Mouse (Mus musculus): ENCODE measurements around the gene Prox2. TPM values are rescaled to one million over a fixed set of nuclear protein-coding genes. Genes with fewer than 3 reads are reported as not detected.

Prox2 gene
- polyA plus RNA-seq, 1 experiment, result 0.60 TPM

GRCm38 (mm10) chr12:85126986-85127603 lies 16.5 kb upstream of the Prox2 start:
- TF ChIP-seq CTCF (IDR thresholded peaks at IDR 0.05; ENCODE audit: borderline replicate concordance, extremely low read depth, insufficient read depth, insufficient read length) (no peak), POLR2A (IDR thresholded peaks at IDR 0.05; ENCODE audit: borderline replicate concordance, extremely low read depth, insufficient read depth, insufficient read length, poor library complexity, severe bottlenecking) (no peak)
- DNase-seq (ENCODE audit: low read depth), result peak; percentile 49

GRCm38 (mm10) chr12:85124751-85125150 lies 14.2 kb upstream of the Prox2 start:
- DNase-seq (ENCODE audit: low read depth), result no peak
- TF ChIP-seq CTCF (IDR thresholded peaks at IDR 0.05; ENCODE audit: borderline replicate concordance, extremely low read depth, insufficient read depth, insufficient read length), result no peak
- no peak for TF ChIP-seq POLR2A (IDR thresholded peaks at IDR 0.05; ENCODE audit: borderline replicate concordance, extremely low read depth, insufficient read depth, insufficient read length, poor library complexity, severe bottlenecking)

GRCm38 (mm10) chr12:85123645-85124044 lies 13.1 kb upstream of the Prox2 start:
- DNase-seq (ENCODE audit: low read depth), result no peak

GRCm38 (mm10) chr12:85123108-85123530 lies 12.6 kb upstream of the Prox2 start:
- TF ChIP-seq POLR2A (IDR thresholded peaks at IDR 0.05; ENCODE audit: borderline replicate concordance, extremely low read depth, insufficient read depth, insufficient read length, poor library complexity, severe bottlenecking) (no peak), CTCF (IDR thresholded peaks at IDR 0.05; ENCODE audit: borderline replicate concordance, extremely low read depth, insufficient read depth, insufficient read length) (no peak)
- no peak for DNase-seq (ENCODE audit: low read depth)

More at GRCm38 (mm10) chr12:85123645-85124044, 13.1 kb upstream of the Prox2 start:
- TF ChIP-seq CTCF (IDR thresholded peaks at IDR 0.05; ENCODE audit: borderline replicate concordance, extremely low read depth, insufficient read depth, insufficient read length) (no peak), POLR2A (IDR thresholded peaks at IDR 0.05; ENCODE audit: borderline replicate concordance, extremely low read depth, insufficient read depth, insufficient read length, poor library complexity, severe bottlenecking) (no peak)

GRCm38 (mm10) chr12:85121806-85122459 lies 11.4 kb upstream of the Prox2 start:
- DNase-seq (ENCODE audit: low read depth), result peak; percentile 60
- TF ChIP-seq POLR2A (IDR thresholded peaks at IDR 0.05; ENCODE audit: borderline replicate concordance, extremely low read depth, insufficient read depth, insufficient read length, poor library complexity, severe bottlenecking) (no peak), CTCF (IDR thresholded peaks at IDR 0.05; ENCODE audit: borderline replicate concordance, extremely low read depth, insufficient read depth, insufficient read length) (no peak)

GRCm38 (mm10) chr12:85115678-85116077 lies 5.1 kb upstream of the Prox2 start:
- DNase-seq (ENCODE audit: low read depth), result no peak
- no peak for TF ChIP-seq POLR2A (IDR thresholded peaks at IDR 0.05; ENCODE audit: borderline replicate concordance, extremely low read depth, insufficient read depth, insufficient read length, poor library complexity, severe bottlenecking)
- TF ChIP-seq CTCF (IDR thresholded peaks at IDR 0.05; ENCODE audit: borderline replicate concordance, extremely low read depth, insufficient read depth, insufficient read length), result no peak

- no peak for DNase-seq (ENCODE audit: low read depth)
- TF ChIP-seq CTCF (IDR thresholded peaks at IDR 0.05; ENCODE audit: borderline replicate concordance, extremely low read depth, insufficient read depth, insufficient read length) (no peak), POLR2A (IDR thresholded peaks at IDR 0.05; ENCODE audit: borderline replicate concordance, extremely low read depth, insufficient read depth, insufficient read length, poor library complexity, severe bottlenecking) (no peak)
Observed at GRCm38 (mm10) chr12:85113917-85114316, 3.4 kb upstream of the Prox2 start.

- no peak for DNase-seq (ENCODE audit: low read depth)
- TF ChIP-seq POLR2A (IDR thresholded peaks at IDR 0.05; ENCODE audit: borderline replicate concordance, extremely low read depth, insufficient read depth, insufficient read length, poor library complexity, severe bottlenecking) (no peak), CTCF (IDR thresholded peaks at IDR 0.05; ENCODE audit: borderline replicate concordance, extremely low read depth, insufficient read depth, insufficient read length) (no peak)
Observed at GRCm38 (mm10) chr12:85113337-85113736, 2.8 kb upstream of the Prox2 start.

- TF ChIP-seq POLR2A (IDR thresholded peaks at IDR 0.05; ENCODE audit: borderline replicate concordance, extremely low read depth, insufficient read depth, insufficient read length, poor library complexity, severe bottlenecking), result no peak
- no peak for TF ChIP-seq CTCF (IDR thresholded peaks at IDR 0.05; ENCODE audit: borderline replicate concordance, extremely low read depth, insufficient read depth, insufficient read length)
- no peak for DNase-seq (ENCODE audit: low read depth)
Observed at GRCm38 (mm10) chr12:85112550-85113251, 2.1 kb upstream of the Prox2 start.

GRCm38 (mm10) chr12:85110011-85110697 lies 405 bp downstream of the Prox2 start:
- TF ChIP-seq POLR2A (IDR thresholded peaks at IDR 0.05; ENCODE audit: borderline replicate concordance, extremely low read depth, insufficient read depth, insufficient read length, poor library complexity, severe bottlenecking), result no peak
- TF ChIP-seq CTCF (IDR thresholded peaks at IDR 0.05; ENCODE audit: borderline replicate concordance, extremely low read depth, insufficient read depth, insufficient read length), result no peak
- DNase-seq (ENCODE audit: low read depth), result peak; percentile 16

GRCm38 (mm10) chr12:85109426-85109825 lies 1.1 kb downstream of the Prox2 start:
- peak; percentile 32 for DNase-seq (ENCODE audit: low read depth)
- TF ChIP-seq CTCF (IDR thresholded peaks at IDR 0.05; ENCODE audit: borderline replicate concordance, extremely low read depth, insufficient read depth, insufficient read length) (no peak), POLR2A (IDR thresholded peaks at IDR 0.05; ENCODE audit: borderline replicate concordance, extremely low read depth, insufficient read depth, insufficient read length, poor library complexity, severe bottlenecking) (no peak)

Measured in brain, embryonic 14.5 days (tissue).